Mouse (Mus musculus) liver, embryonic 11.5 days (tissue): ENCODE results near the gene Anapc16. TPM values are rescaled to one million over a fixed set of nuclear protein-coding genes. Genes with fewer than 3 reads are reported as not detected.
A peak's percentile ranks its signal among the peaks of the same experiment; 100 is the strongest.

Experiments
- ATAC-seq: fragments of 200-750 bp; cut with Nextera tagmentation; replicated peaks from 2 replicates; pipeline ENCODE4 v1.8.0; 2017; ENCODE audit warnings: moderate number of reproducible peaks, mild to moderate bottlenecking, moderate TSS enrichment, moderate library complexity; ENCODE audit not compliant: low FRiP score
- DNase-seq: peaks from one replicate; pipeline ENCODE4 v3.0.0-alpha.2; 2017; ENCODE audit warnings: low spot score
- H3K27ac ChIP-seq: fragments of 300-500 bp; sonication (generic); 2 replicates; pipeline ENCODE4 v1.5.1; 2014; ENCODE audit warnings: mild to moderate bottlenecking, low read depth, low read length, control low read depth
- H3K27me3 ChIP-seq: fragments of 300-500 bp; sonication (generic); replicated peaks from 2 replicates; pipeline ENCODE4 v1.6.1; 2014; ENCODE audit warnings: low read length, mixed read lengths; ENCODE audit not compliant: control insufficient read depth, insufficient read depth
- H3K36me3 ChIP-seq: fragments of 300-500 bp; sonication (generic); 2 replicates; pipeline ENCODE4 v1.6.1; 2014; ENCODE audit warnings: mild to moderate bottlenecking, low read length, moderate library complexity, mixed read lengths; ENCODE audit not compliant: control insufficient read depth, insufficient read depth
- H3K4me1 ChIP-seq: fragments of 300-500 bp; sonication (generic); replicated peaks from 2 replicates; pipeline ENCODE4 v1.6.1; 2014; ENCODE audit warnings: low read length, mixed read lengths; ENCODE audit not compliant: control insufficient read depth, insufficient read depth
- H3K4me2 ChIP-seq: fragments of 300-500 bp; sonication (generic); 2 replicates; pipeline ENCODE4 v1.6.1; 2014; ENCODE audit warnings: mild to moderate bottlenecking, control low read depth, moderate library complexity
- H3K4me3 ChIP-seq: fragments of 300-500 bp; sonication (generic); 2 replicates; pipeline ENCODE4 v1.5.1; 2014; ENCODE audit warnings: low read depth, low read length, control low read depth
- H3K9ac ChIP-seq: fragments of 300-500 bp; sonication (generic); 2 replicates; pipeline ENCODE4 v1.6.1; 2014; ENCODE audit warnings: low read depth, low read length, control low read depth
- H3K9me3 ChIP-seq: fragments of 300-500 bp; sonication (generic); 2 replicates; pipeline ENCODE4 v1.6.1; 2016; ENCODE audit warnings: low read length, inconsistent platforms, mixed read lengths; ENCODE audit not compliant: control insufficient read depth
- WGBS: fragments of 180-500 bp; shearing (Covaris S2); extraction: QIAGEN DNeasy Blood & Tissue Kit; methylation state at CpG from one replicate; pipeline ENCODE4 v1.1.7; 2014; 5-methylcytosine and 5-hydroxymethylcytosine counted together
- polyA plus RNA-seq: library from polyadenylated mRNA; unstranded; fragments of >200 nt; fragmentation: Nextera tagmentation; extraction: Ambion mirVana; gene quantifications from 2 replicates; pipeline ENCODE4 v1.2.1, GENCODE M21; 2014

Anapc16 gene
- polyA plus RNA-seq, 1 experiment from 2014 or later: 77.4 TPM

DNA sequence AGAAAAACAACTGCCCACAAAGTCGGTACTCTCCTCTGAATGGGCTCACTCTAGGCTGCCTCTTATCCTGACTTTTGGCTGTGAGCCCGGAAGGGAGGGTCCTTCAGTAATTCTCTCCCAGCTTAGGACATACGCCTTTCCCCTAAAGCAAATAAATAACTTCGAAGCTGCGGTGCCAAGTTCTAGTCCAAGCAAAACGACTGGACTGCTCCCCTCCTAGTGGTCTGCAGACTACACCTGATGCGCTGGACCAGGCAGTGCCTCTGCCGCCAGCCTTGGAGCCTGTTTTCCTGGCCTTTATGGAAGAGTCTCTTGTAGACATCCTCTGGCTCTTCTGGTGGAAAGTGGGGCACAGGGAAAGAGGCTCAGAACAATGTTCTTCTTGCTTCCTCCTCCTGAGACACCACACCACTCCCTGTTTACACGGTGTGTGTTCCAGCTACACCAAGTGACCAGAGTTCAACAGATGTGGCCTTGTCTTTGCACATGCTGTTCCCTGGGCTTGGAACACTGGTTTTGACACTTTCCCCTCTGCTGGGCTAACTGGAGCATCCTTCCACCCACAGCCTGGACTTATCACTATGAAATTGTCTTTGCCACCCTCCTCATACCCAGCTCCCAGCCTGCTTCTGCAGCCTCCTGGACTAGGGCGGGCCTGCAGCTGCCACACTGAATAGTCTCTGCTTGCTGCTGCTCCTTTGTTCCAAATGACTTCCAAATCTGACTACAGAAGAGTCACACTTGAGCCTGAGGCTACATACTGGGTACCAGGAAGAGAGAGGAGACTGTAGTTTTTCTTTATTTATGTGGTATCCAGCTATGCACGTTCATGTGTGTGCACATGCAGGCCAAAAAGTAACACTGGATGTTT, 23.8 kb downstream of the Anapc16 start:
- Histone ChIP-seq H3K4me3 (no peak overlapping the region), H3K4me1 (peaks cover 40% of the 10 kb centered on the region), H3K9me3 (no peaks in the 10 kb centered on the region), H3K4me2 (no peak overlapping the region), H3K27me3 (no peaks in the 10 kb centered on the region), H3K9ac (no peak overlapping the region), H3K27ac (no peak overlapping the region), H3K36me3 (0 out of 2 replicates have a peak, but pooled peaks cover 2% of the 10 kb centered on the region)
- no peak for ATAC-seq
- DNase-seq: no peak
- WGBS: 61% methylated on average over 11 of the region's 11 CpGs

DNA sequence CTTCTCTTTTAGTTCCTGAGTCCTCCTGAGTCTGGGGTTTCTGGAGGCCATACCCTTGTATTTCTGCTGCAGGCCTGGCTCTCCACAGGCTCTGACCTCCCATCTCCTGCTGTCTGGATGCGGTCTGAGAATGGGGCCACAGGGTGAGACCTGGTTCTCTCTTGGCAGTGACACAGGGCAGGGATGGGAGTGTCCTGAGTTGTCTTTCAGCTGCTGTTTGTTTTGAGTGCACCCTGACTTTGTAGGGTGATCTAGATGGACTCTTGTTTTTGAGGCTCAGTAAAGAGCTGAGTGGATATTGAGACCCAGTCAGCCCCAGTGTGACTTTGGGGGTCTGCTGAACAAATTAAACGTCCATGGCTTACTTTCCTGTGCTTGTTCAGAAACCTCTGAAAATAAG, 24.5 kb downstream of the Anapc16 start:
- 56% methylated on average over 2 of the region's 2 CpGs for WGBS
- no peak overlapping the region; the same call in 1 of the 2 replicates for H3K27ac ChIP-seq
- ATAC-seq (no peak), DNase-seq (no peak)
- H3K36me3 ChIP-seq: 0 out of 2 replicates have a peak, but pooled peaks cover under 1% of the 10 kb centered on the region
- no peak overlapping the region for H3K4me2 ChIP-seq
- H3K9me3 ChIP-seq: no peaks in the 10 kb centered on the region
- no peak overlapping the region for H3K9ac ChIP-seq
- peaks cover 47% of the 10 kb centered on the region for H3K4me1 ChIP-seq
- no peak overlapping the region for H3K4me3 ChIP-seq
- H3K27me3 ChIP-seq: no peaks in the 10 kb centered on the region

DNA sequence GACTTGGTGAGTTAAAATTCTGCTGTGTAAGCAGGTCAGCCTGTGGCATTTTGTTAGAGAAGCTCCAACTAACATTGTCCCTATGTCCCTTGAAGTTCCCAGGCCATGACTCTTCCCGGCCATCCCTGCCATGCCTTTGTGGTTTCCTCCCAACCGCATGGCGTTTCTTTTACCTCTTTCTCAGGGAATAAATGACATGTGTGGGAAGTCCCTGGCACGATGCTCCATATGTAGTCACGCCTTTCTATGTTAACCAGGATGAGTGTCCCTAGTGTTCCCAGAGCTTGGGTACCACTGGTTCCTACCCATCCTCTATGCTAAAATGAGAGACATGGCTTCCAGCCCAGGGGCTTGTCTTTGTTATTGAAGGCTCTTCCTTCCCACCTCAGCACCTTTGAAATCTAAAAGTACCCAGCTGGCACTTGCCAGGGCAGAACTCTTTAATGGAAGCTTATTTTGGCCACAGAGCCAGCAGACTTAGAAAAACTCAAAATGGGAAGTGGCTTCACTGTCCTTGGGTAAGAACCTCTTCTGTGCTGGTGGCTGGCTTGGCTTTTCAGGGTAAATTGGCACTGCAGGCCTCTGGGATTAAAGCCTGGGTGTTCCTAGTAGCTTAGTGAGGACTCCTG, 25.1 kb downstream of the Anapc16 start:
- Histone ChIP-seq H3K4me1 (peaks cover 50% of the 10 kb centered on the region), H3K36me3 (no peaks in the 10 kb centered on the region), H3K27ac (no peak overlapping the region; the same call in 1 of the 2 replicates), H3K9ac (no peak overlapping the region), H3K4me2 (no peak overlapping the region), H3K9me3 (no peaks in the 10 kb centered on the region), H3K27me3 (no peaks in the 10 kb centered on the region), H3K4me3 (no peak overlapping the region)
- WGBS: 82% methylated on average over 5 of the region's 5 CpGs
- no peak for DNase-seq
- ATAC-seq: no peak

DNA sequence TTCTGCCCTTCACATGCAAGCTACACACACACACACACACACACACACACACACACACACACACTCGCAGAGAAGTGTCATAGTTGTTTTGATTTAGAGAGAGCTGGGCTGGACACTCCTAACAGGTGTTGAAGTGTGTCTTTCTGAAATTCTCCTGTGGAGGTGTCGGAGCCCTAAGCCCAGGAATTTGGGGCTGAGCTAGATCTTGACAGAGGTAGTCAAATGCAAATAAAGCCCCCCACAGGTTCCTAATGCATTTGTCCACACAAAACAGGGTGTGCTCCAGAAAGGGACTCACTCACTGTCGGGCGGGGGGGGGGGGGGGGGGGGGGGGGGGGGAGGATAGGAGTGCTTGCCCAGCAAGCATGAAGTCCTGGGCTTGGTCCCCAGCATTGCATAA, 25.8 kb downstream of the Anapc16 start:
- no peaks in the 10 kb centered on the region for H3K9me3 ChIP-seq
- no peak overlapping the region for H3K27ac ChIP-seq
- 67% methylated on average over 2 of the region's 4 CpGs for WGBS

DNA sequence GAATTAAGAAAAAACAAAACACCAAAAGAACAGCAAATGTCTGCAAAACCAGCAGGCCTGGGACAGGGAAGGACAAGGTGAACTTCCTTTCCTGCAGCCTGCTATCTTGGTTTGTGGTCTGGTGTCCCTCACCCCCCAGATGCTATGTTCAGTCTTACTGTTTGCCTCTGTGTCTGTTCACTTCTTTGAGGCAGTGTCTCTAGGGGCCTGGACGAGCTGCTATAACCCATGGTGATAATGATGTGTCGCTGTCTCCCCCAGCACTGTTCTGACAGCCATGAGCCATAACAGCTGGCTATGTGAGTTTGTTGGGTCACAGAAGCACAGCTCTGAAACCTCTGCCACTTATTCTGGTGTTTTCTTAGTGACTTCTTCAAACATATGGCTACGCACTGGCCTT, 28.1 kb downstream of the Anapc16 start:
- Histone ChIP-seq H3K27me3 (peaks cover 10% of the 10 kb centered on the region), H3K27ac (0 out of 2 replicates have a peak overlapping the region, but pooled peaks have one; percentile 2), H3K9ac (no peak overlapping the region), H3K36me3 (no peaks in the 10 kb centered on the region), H3K4me3 (no peak overlapping the region), H3K9me3 (no peaks in the 10 kb centered on the region), H3K4me1 (peaks cover 45% of the 10 kb centered on the region), H3K4me2 (no peak overlapping the region)
- ATAC-seq (no peak), DNase-seq (no peak)
- WGBS: 37% methylated on average over 3 of the region's 3 CpGs

More for the DNA sequence above, 25.8 kb downstream of the Anapc16 start:
- Histone ChIP-seq H3K36me3 (no peaks in the 10 kb centered on the region), H3K27me3 (no peaks in the 10 kb centered on the region), H3K4me3 (no peak overlapping the region), H3K9ac (no peak overlapping the region), H3K4me2 (no peak overlapping the region), H3K4me1 (peaks cover 49% of the 10 kb centered on the region)
- ATAC-seq (no peak), DNase-seq (no peak)

DNA sequence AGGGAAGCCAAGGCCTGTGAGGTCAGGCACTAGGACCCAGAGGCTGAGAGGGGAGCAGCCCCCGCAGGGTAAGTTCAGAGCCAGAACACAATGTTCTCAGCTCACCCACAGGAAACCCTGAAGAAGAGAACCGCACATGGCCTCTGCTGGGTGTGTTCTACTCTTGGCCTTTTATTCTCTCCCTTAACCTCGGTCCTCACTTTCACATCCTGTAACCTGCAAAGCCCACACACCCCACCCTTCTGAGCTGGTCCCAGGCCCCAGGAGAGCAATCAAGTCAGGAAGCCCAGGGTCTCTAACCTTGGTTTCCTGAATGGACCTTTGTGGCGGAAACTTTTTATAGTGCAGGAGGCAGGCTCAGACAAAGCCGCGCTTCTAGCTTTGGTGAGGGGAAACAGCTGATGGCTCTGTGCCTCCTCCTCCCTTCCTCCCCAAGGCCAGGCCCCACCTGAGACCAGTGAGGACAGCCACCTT, 28.7 kb downstream of the Anapc16 start:
- no peaks in the 10 kb centered on the region for H3K36me3 ChIP-seq
- H3K9ac ChIP-seq: no peak overlapping the region
- WGBS: 15% methylated on average over 6 of the region's 6 CpGs
- H3K9me3 ChIP-seq: no peaks in the 10 kb centered on the region
- ATAC-seq: no peak
- peaks cover 10% of the 10 kb centered on the region for H3K27me3 ChIP-seq
- DNase-seq: no peak
- 0 out of 2 replicates have a peak overlapping the region, but pooled peaks have one; percentile 10 for H3K4me2 ChIP-seq
- no peak overlapping the region for H3K4me3 ChIP-seq
- H3K27ac ChIP-seq: 0 out of 2 replicates have a peak overlapping the region, but pooled peaks have one; percentile 2
- H3K4me1 ChIP-seq: peaks cover 46% of the 10 kb centered on the region

DNA sequence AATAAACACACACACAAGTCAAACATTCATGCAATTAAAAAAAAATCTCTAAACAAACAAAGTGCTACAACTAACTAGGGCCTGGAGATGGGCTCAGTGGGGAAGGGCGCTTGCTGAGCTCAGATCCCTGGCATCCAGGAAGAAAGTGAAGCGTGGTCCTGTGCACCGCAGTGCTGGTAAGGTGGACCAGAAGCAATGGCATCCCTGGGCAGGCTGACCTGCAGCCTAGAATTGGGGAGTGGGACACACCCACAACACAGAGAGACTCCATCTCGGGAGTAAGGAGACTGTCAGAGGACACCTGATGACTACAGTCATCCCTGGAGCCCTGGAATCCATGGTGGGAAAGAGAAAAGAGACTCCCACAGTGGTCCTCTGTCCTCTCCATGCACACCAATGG, 29.5 kb downstream of the Anapc16 start:
- Histone ChIP-seq H3K4me2 (no peak overlapping the region), H3K4me3 (no peak overlapping the region), H3K9ac (no peak overlapping the region), H3K27me3 (peaks cover 10% of the 10 kb centered on the region), H3K9me3 (no peaks in the 10 kb centered on the region), H3K27ac (no peak overlapping the region), H3K4me1 (peaks cover 40% of the 10 kb centered on the region), H3K36me3 (no peaks in the 10 kb centered on the region)
- WGBS: 80% methylated on average over 4 of the region's 4 CpGs
- ATAC-seq (no peak), DNase-seq (no peak)

DNA sequence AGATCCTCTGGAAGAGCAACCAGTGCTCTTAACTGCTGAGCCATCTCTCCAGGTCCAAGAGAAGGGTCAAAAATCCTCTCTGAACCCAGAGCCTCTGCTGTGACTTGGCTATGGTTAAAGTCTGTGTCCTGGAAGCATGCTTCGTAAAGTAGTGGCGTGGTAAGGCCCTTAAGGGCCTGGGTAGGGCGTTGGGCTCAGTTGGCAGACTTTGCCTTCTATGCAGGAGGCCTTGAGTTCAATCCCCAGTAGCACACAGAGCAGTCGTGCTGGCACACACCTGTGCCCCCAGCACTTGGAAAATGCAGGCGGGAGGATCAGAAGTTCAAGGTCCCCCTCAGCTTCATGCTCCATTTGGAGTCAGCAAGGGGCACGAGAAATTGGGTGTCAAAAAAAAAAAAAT, 29.9 kb downstream of the Anapc16 start:
- Histone ChIP-seq H3K4me2 (no peak overlapping the region), H3K36me3 (no peaks in the 10 kb centered on the region), H3K27ac (no peak overlapping the region), H3K4me3 (no peak overlapping the region), H3K9ac (no peak overlapping the region), H3K9me3 (no peaks in the 10 kb centered on the region), H3K27me3 (peaks cover 10% of the 10 kb centered on the region), H3K4me1 (peaks cover 37% of the 10 kb centered on the region)
- 81% methylated on average over 6 of the region's 6 CpGs for WGBS
- no peak for DNase-seq
- no peak for ATAC-seq
